Mouse (Mus musculus) lung, adult 2 months (tissue): ENCODE measurements around the gene Rgp1.

Experiments
- CTCF ChIP-seq: fragments of 200-500 bp; IDR thresholded peaks from 2 replicates; pipeline ENCODE4 v1.5.1; 2011; ENCODE audit warnings: mild to moderate bottlenecking, low read length, control low read depth; ENCODE audit not compliant: insufficient read depth
- POLR2A ChIP-seq: fragments of 200-500 bp; IDR thresholded peaks from 2 replicates; pipeline ENCODE4 v1.6.1; 2011; ENCODE audit warnings: low read depth, mild to moderate bottlenecking, control low read depth, low read length, borderline replicate concordance; ENCODE audit errors: extremely low read depth

- no peak for TF ChIP-seq POLR2A
- TF ChIP-seq CTCF = no peak
Observed at GRCm38 (mm10) chr4:43552437-43552836, 26.1 kb upstream of the Rgp1 start.
